Mouse (Mus musculus) adrenal gland, adult 18-20 months (tissue): ENCODE data around the gene Pced1b. TPM values are rescaled to one million over a fixed set of nuclear protein-coding genes. Genes with fewer than 3 reads are reported as not detected.
A peak's percentile ranks its signal among the peaks of the same experiment; 100 is the strongest.
"Not testable (repeated sequence)": the region's sequence is repeated elsewhere in the genome, so short reads cannot be mapped to it uniquely, and the experiment has no call there.

Source experiments
- DNase-seq, 2 experiments: peaks; one replicate each; pipeline ENCODE4 v3.0.0; 2021 to 2022; ENCODE audit warnings: low spot score in 2 of 2
- total RNA-seq, 2 experiments: library from RNA; stranded (reverse); gene quantifications; 1 replicate in 1 of 2; 2 replicates in 1 of 2; pipeline ENCODE4 v1.2.3; 2021

Pced1b gene
- total RNA-seq, 2 experiments from 2014 or later, result 15.9 to 17.9 TPM

DNA sequence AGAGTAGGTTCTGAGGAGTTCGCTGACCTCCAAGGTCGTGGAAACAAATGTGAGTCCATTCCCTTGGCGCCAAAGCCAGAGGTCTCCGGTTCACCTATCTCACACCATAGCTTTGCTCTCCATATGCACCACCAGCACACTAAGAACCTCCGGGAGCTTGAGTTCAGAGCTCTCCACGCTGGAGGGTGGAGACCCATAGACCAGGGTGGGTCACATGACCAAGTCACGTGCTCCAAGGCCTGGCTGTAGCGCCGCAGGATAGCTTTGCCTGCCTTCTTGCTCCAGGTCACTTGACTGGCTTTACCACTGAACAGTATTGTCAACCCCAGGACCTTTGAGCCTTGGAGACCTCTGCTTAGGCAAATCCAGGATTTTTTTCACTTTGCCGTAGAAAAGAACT, 122.2 kb downstream of the Pced1b start:
- no peak for DNase-seq

- no peak for DNase-seq
Observed at GRCm38 (mm10) chr15:97370880-97371279, 124.0 kb downstream of the Pced1b start.

GRCm38 (mm10) chr15:97372043-97372442, 125.1 kb downstream of the Pced1b start:
- DNase-seq, result not testable (repeated sequence)

- no peak for DNase-seq
Observed at GRCm38 (mm10) chr15:97372611-97373131, 125.8 kb downstream of the Pced1b start.

GRCm38 (mm10) chr15:97373203-97374084, 126.5 kb downstream of the Pced1b start:
- peak in 1 of 2 experiments; percentile 55 for DNase-seq

- DNase-seq, result no peak
Observed at GRCm38 (mm10) chr15:97374085-97374844, 127.4 kb downstream of the Pced1b start.

DNA sequence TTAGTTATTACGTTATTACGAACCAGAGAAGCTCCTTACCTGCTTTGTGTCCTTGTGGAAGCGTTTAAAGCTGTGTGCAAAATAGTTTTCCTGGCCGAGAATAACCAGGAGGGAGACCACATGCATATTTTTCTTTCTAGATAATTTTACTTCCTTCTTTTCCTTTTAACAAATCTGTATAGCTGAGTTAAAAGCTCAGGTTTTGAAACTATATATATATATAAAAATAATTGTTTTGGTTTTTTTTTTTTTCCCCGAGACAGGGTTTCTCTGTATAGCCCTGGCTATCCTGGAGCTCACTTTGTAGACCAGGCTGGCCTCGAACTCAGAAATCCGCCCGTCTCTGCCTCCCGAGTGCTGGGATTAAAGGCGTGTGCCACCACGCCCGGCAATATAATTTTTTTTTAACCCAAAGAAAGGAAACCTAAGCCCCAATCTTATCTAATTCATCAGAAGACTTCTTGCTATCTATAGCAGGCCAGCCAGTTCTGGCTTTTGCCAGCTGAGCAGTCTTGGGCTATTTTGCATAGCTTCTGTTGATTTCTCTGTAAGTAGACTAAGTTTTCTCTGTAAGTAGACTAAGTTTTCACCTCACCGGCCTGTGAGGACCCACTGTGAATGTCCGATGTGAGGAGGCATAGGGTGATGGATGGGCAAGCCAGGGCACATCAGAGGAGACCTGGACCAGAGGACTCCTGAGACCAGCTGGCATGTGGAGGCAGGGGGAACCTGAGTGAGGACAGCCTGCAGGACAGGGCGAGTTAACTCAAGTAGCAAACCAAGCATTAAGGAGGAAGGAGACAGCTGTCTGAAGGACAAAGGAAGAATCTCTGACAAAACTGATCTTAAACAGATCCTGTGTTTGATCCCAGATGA, 128.2 kb downstream of the Pced1b start:
- no peak for DNase-seq

GRCm38 (mm10) chr15:97376081-97376742, 129.3 kb downstream of the Pced1b start:
- DNase-seq, result no peak

DNA sequence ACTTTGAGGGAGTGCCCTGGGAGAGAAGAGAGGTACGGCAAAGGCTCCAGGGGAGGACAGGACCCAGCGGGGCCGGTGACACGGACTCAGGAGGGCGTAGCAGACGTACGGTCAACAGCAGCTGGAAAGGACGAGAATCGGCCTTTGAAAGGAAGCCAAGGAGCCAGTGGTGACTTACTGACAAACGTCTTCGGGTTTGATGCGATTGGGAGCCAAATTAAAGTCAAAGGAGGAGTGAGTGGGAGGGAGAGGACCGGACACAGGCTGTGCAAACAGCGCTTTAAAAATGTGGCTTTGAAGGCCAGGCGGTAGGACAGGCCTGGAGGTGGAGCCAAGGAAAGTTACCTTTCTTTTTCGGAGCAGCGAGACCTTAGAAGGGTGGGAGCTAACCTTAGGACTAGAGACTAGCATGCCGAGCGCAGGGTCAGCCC, 129.9 kb downstream of the Pced1b start:
- peak; percentile 53 to 60 for DNase-seq

- DNase-seq, result no peak
Observed at GRCm38 (mm10) chr15:97378061-97378460, 131.2 kb downstream of the Pced1b start.

- DNase-seq, result no peak
Observed at GRCm38 (mm10) chr15:97379489-97380304, 132.8 kb downstream of the Pced1b start.

DNA sequence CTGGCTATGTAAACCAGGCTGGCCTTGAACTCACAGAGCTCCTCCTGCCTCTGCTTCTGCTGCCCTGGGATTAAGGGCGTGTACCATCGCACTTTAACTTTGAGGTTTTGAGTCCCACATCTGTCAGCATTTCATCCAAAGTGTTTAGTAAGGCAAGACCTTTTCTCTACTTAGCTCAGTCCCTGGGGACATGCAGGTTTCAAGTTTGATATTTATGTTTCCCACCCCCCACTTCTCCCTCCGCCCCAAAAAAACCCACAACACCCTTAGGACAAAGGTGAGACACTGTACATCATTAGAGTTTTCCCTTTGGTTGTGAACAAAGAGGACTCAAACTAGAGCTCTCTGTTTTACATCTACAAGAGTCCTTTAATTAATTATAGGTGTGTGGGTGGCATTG, 135.7 kb downstream of the Pced1b start:
- no peak for DNase-seq

- DNase-seq, result no peak
Observed at GRCm38 (mm10) chr15:97383523-97384141, 136.7 kb downstream of the Pced1b start.

DNA sequence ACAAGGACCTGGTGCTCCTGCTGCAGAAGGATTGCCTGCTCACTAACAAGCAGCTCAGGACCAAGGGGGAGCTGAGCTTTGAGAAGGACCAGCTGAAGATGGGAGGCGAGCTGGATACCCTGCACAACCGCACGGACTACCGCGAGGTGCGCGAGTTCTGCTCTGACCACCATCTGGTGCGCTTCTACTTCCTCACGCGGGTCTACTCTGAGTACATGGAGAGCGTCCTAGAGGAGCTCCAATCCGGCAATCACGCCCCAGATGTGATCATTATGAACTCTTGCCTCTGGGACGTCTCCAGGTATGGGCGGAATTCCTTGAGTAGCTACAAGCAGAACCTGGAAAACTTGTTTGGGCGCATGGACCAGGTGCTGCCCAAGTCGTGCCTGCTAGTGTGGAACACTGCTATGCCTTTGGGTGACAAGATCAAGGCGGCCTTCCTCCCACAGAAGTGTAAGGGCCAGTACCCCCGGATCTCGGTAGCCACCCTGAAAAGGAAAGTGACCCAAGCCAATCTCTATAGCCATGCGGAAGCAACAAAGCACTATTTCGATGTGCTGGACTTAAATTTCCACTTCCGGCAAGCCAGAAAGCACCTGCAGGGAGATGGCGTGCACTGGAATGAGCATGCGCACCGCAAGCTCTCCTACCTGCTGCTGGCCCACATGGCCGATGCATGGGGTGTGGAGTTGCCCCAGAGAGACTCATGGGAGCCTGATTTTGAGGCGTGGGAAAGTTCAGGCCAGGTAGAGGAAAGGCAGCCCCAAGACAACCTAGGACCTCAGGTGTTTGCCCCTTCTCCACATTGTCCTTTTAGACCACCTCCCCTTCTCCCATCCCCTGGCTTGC, 137.5 kb downstream of the Pced1b start:
- no peak for DNase-seq

DNA sequence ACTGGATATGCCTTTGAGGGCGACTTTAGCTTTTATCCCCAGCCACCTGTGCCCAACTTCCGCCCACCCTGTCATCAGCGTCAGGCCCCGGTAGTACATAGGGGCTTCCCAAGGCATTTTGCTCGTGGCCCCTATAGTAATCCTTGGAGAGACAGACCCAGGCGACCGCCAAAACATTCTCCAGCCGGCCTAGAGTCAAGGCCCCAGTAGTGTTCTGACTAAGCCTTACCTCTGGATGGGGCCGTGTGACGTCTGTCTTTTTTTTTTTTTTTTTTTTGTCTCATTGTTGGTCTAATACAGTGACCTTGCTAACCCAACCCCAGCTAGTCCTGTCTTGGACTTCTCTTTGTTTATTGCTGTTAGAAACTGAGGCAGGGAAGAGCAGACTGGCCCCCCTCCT, 138.3 kb downstream of the Pced1b start:
- not testable (repeated sequence) for DNase-seq

DNA sequence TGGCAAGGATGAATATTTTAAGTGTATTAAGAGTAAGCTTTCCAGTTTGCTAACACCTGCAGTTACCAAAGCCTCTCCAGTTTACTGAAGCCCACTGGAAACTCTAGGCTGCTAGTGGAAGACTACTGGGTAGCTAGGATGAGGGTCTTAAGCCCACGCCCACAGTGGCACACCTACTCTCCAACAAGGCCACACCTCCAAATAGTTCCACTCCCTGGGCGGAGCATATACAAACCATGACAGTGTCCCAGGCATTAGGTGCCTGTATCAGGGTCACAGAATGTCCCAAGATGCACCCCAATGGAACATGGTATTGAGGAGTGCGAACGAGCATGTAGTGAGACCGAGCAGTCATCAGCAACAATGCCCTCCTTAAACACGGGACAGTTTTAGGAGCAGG, 140.9 kb downstream of the Pced1b start:
- DNase-seq, result no peak

DNA sequence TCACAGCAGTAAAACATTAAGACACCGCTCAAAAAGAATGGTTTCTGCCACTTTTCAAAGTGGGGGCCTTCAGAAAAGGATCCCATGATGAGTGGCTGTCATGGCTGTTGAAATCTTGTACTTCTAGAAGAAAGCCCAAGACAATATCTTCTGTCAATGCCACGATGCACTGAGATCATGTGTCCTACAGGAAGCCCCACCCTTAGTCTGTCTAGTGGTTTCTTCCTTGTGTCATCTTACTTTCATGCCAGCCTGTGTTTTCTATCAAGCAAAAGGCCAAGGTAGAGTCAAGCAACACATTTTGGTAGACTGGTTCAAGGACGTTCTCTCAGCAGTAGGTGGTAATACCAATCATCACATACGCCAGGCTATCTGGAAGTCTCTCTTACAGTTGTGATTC, 142.7 kb downstream of the Pced1b start:
- DNase-seq, result no peak

- DNase-seq, result no peak
Observed at GRCm38 (mm10) chr15:97390778-97391177, 143.9 kb downstream of the Pced1b start.
